Mouse (Mus musculus) liver, postnatal 0 days (tissue): Measurements from ENCODE around the gene Fbln7. TPM values are rescaled to one million over a fixed set of nuclear protein-coding genes. Genes with fewer than 3 reads are reported as not detected.

Experiments
- ATAC-seq: fragments of 200-750 bp; cut with Nextera tagmentation; 2 replicates; pipeline ENCODE4 v1.8.0; 2017; ENCODE audit warnings: mild to moderate bottlenecking, moderate library complexity
- DNase-seq: peaks from one replicate; pipeline ENCODE4 v3.0.0-alpha.2; 2016
- H3K27ac ChIP-seq: fragments of 300-500 bp; sonication (generic); 2 replicates; pipeline ENCODE4 v1.5.1; 2014; ENCODE audit warnings: antibody characterized with exemption, moderate library complexity, mild to moderate bottlenecking, low read depth
- H3K27me3 ChIP-seq: fragments of 300-500 bp; sonication (generic); 2 replicates; pipeline ENCODE4 v1.6.1; 2014; ENCODE audit warnings: low read length, control low read depth, mixed read lengths; ENCODE audit not compliant: insufficient read depth
- H3K36me3 ChIP-seq: fragments of 300-500 bp; sonication (generic); replicated peaks from 2 replicates; pipeline ENCODE4 v1.6.1; 2014; ENCODE audit warnings: mild to moderate bottlenecking, control low read depth, low read length, moderate library complexity, mixed read lengths; ENCODE audit not compliant: insufficient read depth
- H3K4me1 ChIP-seq: fragments of 300-500 bp; sonication (generic); 2 replicates; pipeline ENCODE4 v1.6.1; 2014; ENCODE audit warnings: antibody characterized with exemption, mild to moderate bottlenecking, control low read depth; ENCODE audit not compliant: insufficient read depth
- H3K4me2 ChIP-seq: fragments of 300-500 bp; sonication (generic); 2 replicates; pipeline ENCODE4 v1.6.1; 2014; ENCODE audit warnings: low read depth, mild to moderate bottlenecking, low read length, moderate library complexity, mixed read lengths
- H3K4me3 ChIP-seq: fragments of 300-500 bp; sonication (generic); 2 replicates; pipeline ENCODE4 v1.5.1; 2014; ENCODE audit warnings: low read depth, low read length
- H3K9ac ChIP-seq: fragments of 300-500 bp; sonication (generic); replicated peaks from 2 replicates; pipeline ENCODE4 v1.6.1; 2014; ENCODE audit warnings: mild to moderate bottlenecking, moderate library complexity
- H3K9me3 ChIP-seq: fragments of 300-500 bp; sonication (generic); 2 replicates; pipeline ENCODE4 v1.6.1; 2016; ENCODE audit warnings: mild to moderate bottlenecking, control low read depth, low read length, mixed read lengths
- CTCF ChIP-seq: sonication (generic); IDR thresholded peaks from 2 replicates; pipeline ENCODE4 v1.5.1; 2016; ENCODE audit warnings: antibody characterized with exemption, low read depth
- EP300 ChIP-seq: IDR thresholded peaks from 2 replicates; pipeline ENCODE4 v1.6.1; 2016; ENCODE audit warnings: antibody characterized with exemption, low read depth, mild to moderate bottlenecking
- WGBS: fragments of 180-500 bp; shearing (Covaris S2); extraction: QIAGEN DNeasy Blood & Tissue Kit; methylation state at CpG from one replicate; pipeline ENCODE4 v1.1.7; 2014; ENCODE audit not compliant: insufficient replicate concordance; 5-methylcytosine and 5-hydroxymethylcytosine counted together
- polyA plus RNA-seq: library from polyadenylated mRNA; unstranded; fragments of >200 nt; fragmentation: Nextera tagmentation; extraction: Ambion mirVana; gene quantifications from 2 replicates; pipeline ENCODE4 v1.2.1, GENCODE M21; 2015

Fbln7 gene
- polyA plus RNA-seq, 1 experiment from 2014 or later: 0.16 TPM

- H3K27me3 ChIP-seq: no peaks in the 10 kb centered on the region
- H3K9ac ChIP-seq: no peak overlapping the region
- no peaks in the 10 kb centered on the region; the same call in 1 of the 2 replicates for H3K9me3 ChIP-seq
- TF ChIP-seq EP300 (no peak), CTCF (no peak)
- no peak overlapping the region for H3K4me3 ChIP-seq
- H3K27ac ChIP-seq: no peak overlapping the region
- no peaks in the 10 kb centered on the region for H3K36me3 ChIP-seq
- ATAC-seq (no peak), DNase-seq (no peak)
- H3K4me2 ChIP-seq: no peak overlapping the region
- H3K4me1 ChIP-seq: no peaks in the 10 kb centered on the region
- 75% methylated on average over 3 of the region's 3 CpGs for WGBS
These were observed 40.9 kb downstream of the Fbln7 start for GRCm38 (mm10) chr2:128903661-128904060.

- H3K4me2 ChIP-seq: no peak overlapping the region
- no peak overlapping the region for H3K9ac ChIP-seq
- TF ChIP-seq EP300 (no peak), CTCF (no peak)
- H3K36me3 ChIP-seq: no peaks in the 10 kb centered on the region
- ATAC-seq: no peak
- no peaks in the 10 kb centered on the region for H3K9me3 ChIP-seq
- H3K4me1 ChIP-seq: no peaks in the 10 kb centered on the region
- 62% methylated on average over 4 of the region's 4 CpGs for WGBS
- no peaks in the 10 kb centered on the region for H3K27me3 ChIP-seq
- H3K4me3 ChIP-seq: no peak overlapping the region
- H3K27ac ChIP-seq: no peak overlapping the region
- DNase-seq: no peak
These were observed 52.2 kb downstream of the Fbln7 start for GRCm38 (mm10) chr2:128914978-128915377.

GRCm38 (mm10) chr2:128916528-128916927, 53.7 kb downstream of the Fbln7 start:
- no peaks in the 10 kb centered on the region for H3K9me3 ChIP-seq
- TF ChIP-seq EP300 (no peak), CTCF (no peak)
- H3K27ac ChIP-seq: no peak overlapping the region
- no peak overlapping the region for H3K9ac ChIP-seq
- ATAC-seq: no peak
- no peak for DNase-seq
- no peaks in the 10 kb centered on the region for H3K4me1 ChIP-seq
- H3K36me3 ChIP-seq: no peaks in the 10 kb centered on the region
- no peaks in the 10 kb centered on the region for H3K27me3 ChIP-seq
- 80% methylated on average over 3 of the region's 3 CpGs for WGBS
- H3K4me2 ChIP-seq: no peak overlapping the region
- no peak overlapping the region for H3K4me3 ChIP-seq

- Histone ChIP-seq H3K27ac (no peak overlapping the region), H3K4me3 (no peak overlapping the region), H3K4me1 (no peaks in the 10 kb centered on the region), H3K4me2 (no peak overlapping the region), H3K9me3 (no peaks in the 10 kb centered on the region), H3K9ac (no peak overlapping the region), H3K36me3 (peaks cover 10% of the 10 kb centered on the region), H3K27me3 (no peaks in the 10 kb centered on the region)
- WGBS: 85% methylated on average over 4 of the region's 4 CpGs
- ATAC-seq (no peak), DNase-seq (no peak)
- TF ChIP-seq CTCF: no peak
- no peak for TF ChIP-seq EP300
These were observed 62.0 kb downstream of the Fbln7 start for GRCm38 (mm10) chr2:128924799-128925198.

GRCm38 (mm10) chr2:128928446-128928845, 65.7 kb downstream of the Fbln7 start:
- WGBS: 77% methylated on average over 3 of the region's 3 CpGs
- Histone ChIP-seq H3K4me1 (no peaks in the 10 kb centered on the region), H3K4me3 (no peak overlapping the region), H3K27ac (no peak overlapping the region), H3K9me3 (no peaks in the 10 kb centered on the region), H3K36me3 (peaks cover 18% of the 10 kb centered on the region), H3K27me3 (no peaks in the 10 kb centered on the region), H3K9ac (no peak overlapping the region), H3K4me2 (no peak overlapping the region)
- no peak for DNase-seq
- TF ChIP-seq CTCF (no peak), EP300 (no peak)
- no peak for ATAC-seq

GRCm38 (mm10) chr2:128930704-128931103, 67.9 kb downstream of the Fbln7 start:
- Histone ChIP-seq H3K27ac (no peak overlapping the region), H3K4me1 (no peaks in the 10 kb centered on the region), H3K9ac (no peak overlapping the region), H3K4me2 (no peak overlapping the region), H3K9me3 (no peaks in the 10 kb centered on the region), H3K27me3 (no peaks in the 10 kb centered on the region), H3K36me3 (peaks cover 16% of the 10 kb centered on the region), H3K4me3 (no peak overlapping the region)
- DNase-seq (no peak), ATAC-seq (no peak)
- TF ChIP-seq EP300: no peak
- no peak for TF ChIP-seq CTCF

GRCm38 (mm10) chr2:128936256-128936655, 73.5 kb downstream of the Fbln7 start:
- WGBS: 51% methylated on average over 3 of the region's 3 CpGs
- no peak overlapping the region for H3K27ac ChIP-seq
- H3K4me3 ChIP-seq: no peak overlapping the region
- H3K9ac ChIP-seq: no peak overlapping the region
- H3K36me3 ChIP-seq: peaks cover 9% of the 10 kb centered on the region; the same call in 1 of the 2 replicates
- no peak overlapping the region for H3K4me2 ChIP-seq
- H3K4me1 ChIP-seq: peaks cover 4% of the 10 kb centered on the region; the same call in 1 of the 2 replicates
- no peaks in the 10 kb centered on the region for H3K9me3 ChIP-seq
- no peaks in the 10 kb centered on the region for H3K27me3 ChIP-seq
- DNase-seq (no peak), ATAC-seq (no peak)
- TF ChIP-seq EP300 (no peak), CTCF (no peak)
